Mouse (Mus musculus) small intestine, adult 2 months (tissue): ENCODE measurements around the gene Prr19. TPM values are rescaled to one million over a fixed set of nuclear protein-coding genes. Genes with fewer than 3 reads are reported as not detected.
A peak's percentile ranks its signal among the peaks of the same experiment; 100 is the strongest.

Experiments
- H3K27ac ChIP-seq: fragments of 200-500 bp; 2 replicates; pipeline ENCODE4 v1.5.1; 2012; ENCODE audit warnings: low read depth, low read length, control low read depth, inconsistent platforms; ENCODE audit not compliant: insufficient read depth
- H3K27me3 ChIP-seq: fragments of 200-500 bp; 2 replicates; pipeline ENCODE4 v1.6.1; 2012; ENCODE audit warnings: mild to moderate bottlenecking, moderate library complexity, low read length, inconsistent platforms; ENCODE audit not compliant: control insufficient read depth, insufficient read depth
- H3K36me3 ChIP-seq: fragments of 200-500 bp; 2 replicates; pipeline ENCODE4 v1.6.1; 2012; ENCODE audit warnings: mild to moderate bottlenecking, low read length, control low read depth, inconsistent platforms; ENCODE audit not compliant: control insufficient read depth, insufficient read depth
- H3K4me1 ChIP-seq: fragments of 200-500 bp; 2 replicates; pipeline ENCODE4 v1.6.1; 2012; ENCODE audit warnings: low read length, inconsistent platforms, mixed read lengths; ENCODE audit not compliant: control insufficient read depth, insufficient read depth, insufficient read length
- H3K4me3 ChIP-seq: fragments of 200-500 bp; 2 replicates; pipeline ENCODE4 v1.5.1; 2012; ENCODE audit warnings: low read depth, mild to moderate bottlenecking, control low read depth, inconsistent platforms, low read length, moderate library complexity
- CTCF ChIP-seq: fragments of 200-500 bp; IDR thresholded peaks from 2 replicates; pipeline ENCODE4 v1.5.1; 2012; ENCODE audit warnings: low read depth, mild to moderate bottlenecking, control low read depth, inconsistent platforms, low read length, moderate library complexity, mixed read lengths; ENCODE audit not compliant: insufficient replicate concordance, insufficient read length; ENCODE audit errors: extremely low read depth
- POLR2A ChIP-seq: fragments of 200-500 bp; IDR thresholded peaks from 2 replicates; pipeline ENCODE4 v1.6.1; 2012; ENCODE audit warnings: low read depth, mild to moderate bottlenecking, control low read depth, inconsistent platforms, low read length, moderate library complexity
- WGBS: fragments of 180-500 bp; shearing (Covaris S2); methylation state at CpG from one replicate; pipeline ENCODE4 v1.1.7; 2018; 5-methylcytosine and 5-hydroxymethylcytosine counted together
- polyA plus RNA-seq: library from polyadenylated mRNA; depleted of rRNA; stranded (reverse); fragments of >200 nt; gene quantifications from 2 replicates; pipeline ENCODE4 v1.2.3, GENCODE M21; 2012; rRNA removed

Prr19 gene
- polyA plus RNA-seq, 1 experiment, result not detected

- peak; percentile 81 for TF ChIP-seq CTCF
- TF ChIP-seq POLR2A, result no peak
- Histone ChIP-seq H3K27ac (no peak overlapping the region), H3K27me3 (no peaks in the 10 kb centered on the region), H3K4me3 (no peak overlapping the region), H3K36me3 (no peaks in the 10 kb centered on the region; the same call in 1 of the 2 replicates), H3K4me1 (no peaks in the 10 kb centered on the region)
- WGBS, result 46% methylated on average over 16 of the region's 16 CpGs
These were observed 32.5 kb downstream of the Prr19 start for GRCm38 (mm10) chr7:25333596-25334307.

- no peak overlapping the region for H3K4me3 ChIP-seq
These were observed 33.3 kb downstream of the Prr19 start for GRCm38 (mm10) chr7:25334472-25334871.

GRCm38 (mm10) chr7:25339329-25339728 is 38.1 kb downstream of the Prr19 start:
- Histone ChIP-seq H3K36me3 (no peaks in the 10 kb centered on the region; the same call in 1 of the 2 replicates), H3K27ac (no peak overlapping the region), H3K4me3 (no peak overlapping the region), H3K27me3 (no peaks in the 10 kb centered on the region), H3K4me1 (peaks cover 3% of the 10 kb centered on the region)
- 48% methylated on average over 9 of the region's 9 CpGs for WGBS
- TF ChIP-seq CTCF, result no peak

More at GRCm38 (mm10) chr7:25334472-25334871, 33.3 kb downstream of the Prr19 start:
- Histone ChIP-seq H3K27me3 (no peaks in the 10 kb centered on the region), H3K36me3 (no peaks in the 10 kb centered on the region; the same call in 1 of the 2 replicates), H3K27ac (no peak overlapping the region), H3K4me1 (peaks cover 2% of the 10 kb centered on the region)
- 89% methylated on average over 12 of the region's 12 CpGs for WGBS
- TF ChIP-seq POLR2A (no peak), CTCF (no peak)

GRCm38 (mm10) chr7:25341000-25341784 is 40.0 kb downstream of the Prr19 start:
- Histone ChIP-seq H3K4me1 (peaks cover 3% of the 10 kb centered on the region), H3K4me3 (no peak overlapping the region), H3K36me3 (no peaks in the 10 kb centered on the region; the same call in 1 of the 2 replicates), H3K27ac (no peak overlapping the region), H3K27me3 (no peaks in the 10 kb centered on the region)
- WGBS, result 81% methylated on average over 20 of the region's 20 CpGs
- TF ChIP-seq CTCF (no peak), POLR2A (no peak)

GRCm38 (mm10) chr7:25348861-25349260 is 47.6 kb downstream of the Prr19 start:
- no peaks in the 10 kb centered on the region for H3K27me3 ChIP-seq
- no peak overlapping the region for H3K27ac ChIP-seq
- WGBS, result 45% methylated on average over 8 of the region's 8 CpGs
- peaks cover 8% of the 10 kb centered on the region for H3K36me3 ChIP-seq
- H3K4me1 ChIP-seq, result peaks cover 4% of the 10 kb centered on the region; the same call in 1 of the 2 replicates
- no peak overlapping the region for H3K4me3 ChIP-seq
- TF ChIP-seq POLR2A, result no peak
- no peak for TF ChIP-seq CTCF

Other genes starting within 250 kb of the Prr19 start
- gene Grik5, start 229.1 kb upstream of the Prr19 start, polyA plus RNA-seq, result 11.2 and 17.7 TPM in 2 replicates
- 17.4 and 37.9 TPM in 2 replicates for gene Zfp574, start 228.8 kb upstream of the Prr19 start, polyA plus RNA-seq
- 2.9 and 6.9 TPM in 2 replicates for gene Pou2f2, start 121.7 kb upstream of the Prr19 start, polyA plus RNA-seq
- gene Dedd2, start 80.8 kb upstream of the Prr19 start, polyA plus RNA-seq, result 44.2 and 135 TPM in 2 replicates
- 5.8 and 8.7 TPM in 2 replicates for gene Zfp526, start 80.0 kb upstream of the Prr19 start, polyA plus RNA-seq
- gene Gsk3a, start 63.6 kb upstream of the Prr19 start, polyA plus RNA-seq, result 77.7 and 163 TPM in 2 replicates
- gene Erf, start 50.6 kb upstream of the Prr19 start, polyA plus RNA-seq, result 15.8 and 37.1 TPM in 2 replicates
- 35.6 and 65.6 TPM in 2 replicates for gene Cic, start 33.7 kb upstream of the Prr19 start, polyA plus RNA-seq
- 87.2 and 184 TPM in 2 replicates for gene Pafah1b3, start 3.4 kb upstream of the Prr19 start, polyA plus RNA-seq
- gene Tmem145, start 4.7 kb downstream of the Prr19 start, polyA plus RNA-seq, result 0.19 and 0.35 TPM in 2 replicates
- 13.3 and 21.2 TPM in 2 replicates for gene Megf8, start 15.8 kb downstream of the Prr19 start, polyA plus RNA-seq
- 0.48 and 0.84 TPM in 2 replicates for gene Cnfn, start 68.3 kb downstream of the Prr19 start, polyA plus RNA-seq
- 56.9 and 186 TPM in 2 replicates for gene Lipe, start 97.3 kb downstream of the Prr19 start, polyA plus RNA-seq
- 3.8 TPM in 1 of 2 replicates, not detected in the other for gene Cxcl17, start 111.5 kb downstream of the Prr19 start, polyA plus RNA-seq
- 133 and 320 TPM in 2 replicates for gene Ceacam1, start 176.2 kb downstream of the Prr19 start, polyA plus RNA-seq
- 0.60 and 0.93 TPM in 2 replicates for gene Ceacam2, start 238.4 kb downstream of the Prr19 start, polyA plus RNA-seq